ENCODE assay signal across 9 mouse cellular contexts in genomic region chr5:134440098-134440497, GRCm38 (mm10). TPM values are rescaled to one million over a fixed set of nuclear protein-coding genes. Genes with fewer than 3 reads are reported as not detected.
DNase-seq lines count a peak whose midpoint lies in the region; ATAC-seq and TF ChIP-seq lines count a peak whose summit lies in the region.
"Had no signal": no experiment of that assay in that cellular context is flagged by ENCODE, and none has a peak within 500 bp of the region (broad histone marks: within the 10 kb centered on the region; RNA-seq: fewer than 3 reads in every experiment).

No protein-coding gene starts in this region.

- peaks cover 60 to 77% of the 10 kb centered on the region in 2 experiments for H3K4me1 ChIP-seq in heart, embryonic 14.5 days (ENCODE audit: control insufficient read depth in 2 of 2, insufficient read depth in 2 of 2, low read length in 2 of 2)
- peaks cover 18% of the 10 kb centered on the region for H3K4me1 ChIP-seq in lung, embryonic 14.5 days (ENCODE audit: insufficient read depth)
- peaks cover 5% of the 10 kb centered on the region; the same call in 1 of the 2 replicates for H3K4me1 ChIP-seq in midbrain, postnatal 0 days (ENCODE audit: insufficient read depth, low read length)

- 0 out of 2 replicates have a peak, but pooled peaks cover 3% of the 10 kb centered on the region for H3K9me3 ChIP-seq in heart, embryonic 14.5 days (ENCODE audit: control insufficient read depth, low read length)
- no peaks in the 10 kb centered on the region; the same call in 1 of the 2 replicates for H3K9me3 ChIP-seq in lung, embryonic 14.5 days (ENCODE audit: low read depth, low read length)
- H3K9me3 ChIP-seq in midbrain, postnatal 0 days (ENCODE audit: low read length) = no peaks in the 10 kb centered on the region
- H3K9me3 ChIP-seq: embryonic facial prominence, embryonic 12.5 days had no signal

- H3K4me2 ChIP-seq in heart, embryonic 14.5 days (ENCODE audit: low read length) = peak overlapping the region; percentile 40
- peak overlapping the region; percentile 10; the same call in 1 of the 2 replicates for H3K4me2 ChIP-seq in lung, embryonic 14.5 days
- no peak overlapping the region for H3K4me2 ChIP-seq in midbrain, postnatal 0 days (ENCODE audit: low read depth, low read length, poor library complexity, severe bottlenecking)
- H3K4me2 ChIP-seq: embryonic facial prominence, embryonic 12.5 days had no signal

- H3K27me3 ChIP-seq in heart, embryonic 14.5 days (ENCODE audit: control insufficient read depth, insufficient read depth, low read length) = no peaks in the 10 kb centered on the region
- H3K27me3 ChIP-seq in lung, embryonic 14.5 days (ENCODE audit: insufficient read depth, low read length) = no peaks in the 10 kb centered on the region
- no peaks in the 10 kb centered on the region for H3K27me3 ChIP-seq in midbrain, postnatal 0 days (ENCODE audit: insufficient read depth, low read length)
- H3K27me3 ChIP-seq: embryonic facial prominence, embryonic 12.5 days had no signal

- no peak for TF ChIP-seq CTCF in lung, embryonic 14.5 days (IDR thresholded peaks at IDR 0.05; ENCODE audit: low read depth)
- TF ChIP-seq CTCF in midbrain, postnatal 0 days (IDR thresholded peaks at IDR 0.05) = no peak

- peak overlapping the region; percentile 22 for H3K9ac ChIP-seq in heart, embryonic 14.5 days (ENCODE audit: low read length)
- H3K9ac ChIP-seq in lung, embryonic 14.5 days = no peak overlapping the region
- no peak overlapping the region for H3K9ac ChIP-seq in midbrain, postnatal 0 days (replicated peaks; ENCODE audit: low read length, poor library complexity, severe bottlenecking)
- H3K9ac ChIP-seq: embryonic facial prominence, embryonic 12.5 days had no signal

- DNase-seq in gastrocnemius, adult 18-20 months (ENCODE audit: low spot score) = peak; percentile 33
- no peak for DNase-seq in gastrocnemius, postnatal 36 days
- peak; percentile 93 to 97 for DNase-seq in adrenal gland, adult (ENCODE audit: inconsistent age in 2 of 2, low spot score in 1 of 2)
- peak; percentile 87 for DNase-seq in lung, embryonic 14.5 days
- no peak for DNase-seq in midbrain, postnatal 0 days (ENCODE audit: low spot score)
- DNase-seq in cerebellum, postnatal 36 days = no peak

- H3K36me3 ChIP-seq in heart, embryonic 14.5 days (ENCODE audit: control insufficient read depth, insufficient read depth, low read length) = peaks cover 5% of the 10 kb centered on the region; the same call in 1 of the 2 replicates
- H3K36me3 ChIP-seq in lung, embryonic 14.5 days (ENCODE audit: insufficient read depth) = peaks cover 10% of the 10 kb centered on the region; the same call in 1 of the 2 replicates
- no peaks in the 10 kb centered on the region for H3K36me3 ChIP-seq in midbrain, postnatal 0 days (ENCODE audit: insufficient read depth, low read length)

- no peak overlapping the region; a peak in 1 of 4 replicates for H3K4me3 ChIP-seq in heart, embryonic 14.5 days (ENCODE audit: control insufficient read depth in 1 of 2, insufficient read depth in 1 of 2, low read depth in 1 of 2, low read length in 2 of 2)
- no peak overlapping the region for H3K4me3 ChIP-seq in lung, embryonic 14.5 days (ENCODE audit: low read depth, low read length)
- H3K4me3 ChIP-seq in midbrain, postnatal 0 days (ENCODE audit: low read depth, low read length) = no peak overlapping the region
- H3K4me3 ChIP-seq: embryonic facial prominence, embryonic 12.5 days had no signal

- intact Hi-C loops in gastrocnemius, postnatal 36 days (cut with DNase I) = no loop called here

- 26% methylated on average over 12 of the region's 12 CpGs for WGBS in heart, embryonic 14.5 days
- 46% methylated on average over 12 of the region's 12 CpGs for WGBS in lung, embryonic 14.5 days
- 71% methylated on average over 12 of the region's 12 CpGs for WGBS in midbrain, postnatal 0 days

- peak overlapping the region; percentile 51 to 83 for H3K27ac ChIP-seq in heart, embryonic 14.5 days (replicated peaks in 1 of 2; ENCODE audit: control insufficient read depth in 1 of 2, insufficient read depth in 1 of 2, low read depth in 2 of 2, low read length in 2 of 2)
- peak overlapping the region; percentile 67; the same call in 1 of the 2 replicates for H3K27ac ChIP-seq in lung, embryonic 14.5 days (ENCODE audit: low read depth)
- H3K27ac ChIP-seq in midbrain, postnatal 0 days (ENCODE audit: low read depth, low read length) = no peak overlapping the region

- ATAC-seq in heart, embryonic 14.5 days (ENCODE audit: insufficient number of reproducible peaks, insufficient read depth, low FRiP score, low read depth) = peak; percentile 51
- peak; percentile 36 for ATAC-seq in lung, embryonic 14.5 days (ENCODE audit: insufficient read depth)
- no peak for ATAC-seq in midbrain, postnatal 0 days (ENCODE audit: low FRiP score)
- ATAC-seq in erythroid progenitor cell, adult 5-6 weeks (replicated peaks; ENCODE audit: low FRiP score, poor library complexity, severe bottlenecking) = no peak

RNA-seq across cellular contexts. Expression of gene Gtf2ird1, which starts 16.4 kb away (rescaled TPM):
- 10 to 100 TPM; 10.9 to 19.9 TPM for total RNA-seq in gastrocnemius, adult 18-20 months (2021)
- 1 to 10 TPM; 8.2 to 9.2 TPM for total RNA-seq in gastrocnemius, postnatal 36 days (2021)
- 53.9 and 55.0 TPM in 2 replicates for polyA plus RNA-seq in heart, embryonic 14.5 days (2014; fragmentation: Nextera tagmentation; extraction: Ambion mirVana)
- polyA plus RNA-seq in lung, embryonic 14.5 days (2014; fragmentation: Nextera tagmentation; extraction: Ambion mirVana) = 82.5 and 85.6 TPM in 2 replicates
- 53.4 and 69.5 TPM in 2 replicates for total RNA-seq in midbrain, postnatal 0 days (2014; rRNA removed)
- polyA plus RNA-seq in midbrain, postnatal 0 days (2015; fragmentation: Nextera tagmentation; extraction: Ambion mirVana) = 50.9 and 54.3 TPM in 2 replicates
- 6.3 and 19.1 TPM in 2 replicates for total RNA-seq in erythroid progenitor cell, adult 5-6 weeks (2015; ENCODE audit: low replicate concordance)
- 0.77 and 1.6 TPM in 2 replicates for total RNA-seq in erythroid progenitor cell, adult 5-6 weeks (2017; ENCODE audit: low replicate concordance)

Comparison
In these comparisons a context has a peak if more than half of its experiments do, and no peak if none do; other contexts are left out.
1. DNase-seq: peak in gastrocnemius, adult 18-20 months (single experiment), adrenal gland, adult (2 of 2) and lung, embryonic 14.5 days (single experiment); none in gastrocnemius, postnatal 36 days (0 of 2), midbrain, postnatal 0 days (single experiment) and cerebellum, postnatal 36 days (0 of 2).
2. ATAC-seq: peak in heart, embryonic 14.5 days (single experiment) and lung, embryonic 14.5 days (single experiment); none in midbrain, postnatal 0 days (single experiment) and erythroid progenitor cell, adult 5-6 weeks (single experiment).